Mouse (Mus musculus): Measurements from ENCODE around the gene Mis12. TPM values are rescaled to one million over a fixed set of nuclear protein-coding genes. Genes with fewer than 3 reads are reported as not detected.

Gene Mis12
- total and polyA plus RNA-seq, 3 experiments: 17.2 to 34.0 TPM; not detected in 1

DNA sequence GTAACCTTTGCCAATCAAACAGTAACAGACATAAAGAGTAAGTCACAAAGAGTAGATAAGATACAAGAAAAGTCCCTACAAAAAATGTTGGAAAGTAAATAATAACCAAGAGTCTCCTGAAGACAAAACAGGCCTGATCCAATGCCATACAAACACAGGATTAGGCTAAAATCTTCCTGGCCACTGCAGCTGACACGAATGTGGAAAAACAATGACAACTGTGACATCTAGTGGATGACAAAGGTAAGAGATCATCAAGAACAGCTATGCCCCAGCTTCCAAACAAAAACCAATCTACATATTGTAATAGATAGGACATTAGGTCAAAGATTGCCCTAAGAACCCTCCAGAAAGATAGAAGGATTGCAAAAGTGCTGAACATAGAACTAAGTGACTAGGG is 33.1 kb downstream of the Mis12 start:
- no peaks in the 10 kb centered on the region for H3K79me2 ChIP-seq (ENCODE audit: control insufficient read depth, insufficient read depth, low read length, poor library complexity)
- no peaks in the 10 kb centered on the region for H3K4me1 ChIP-seq (ENCODE audit: control insufficient read depth in 1 of 2, insufficient read depth in 2 of 2, low read length in 2 of 2)
- H3K36me3 ChIP-seq (ENCODE audit: control insufficient read depth in 1 of 2, insufficient read depth in 2 of 2, low read length in 2 of 2): no peaks in the 10 kb centered on the region
- peak; percentile 43 for TF ChIP-seq SMC3 (IDR thresholded peaks at IDR 0.05; ENCODE audit: low read depth, low read length)
- no peak for TF ChIP-seq RCOR1 (IDR thresholded peaks at IDR 0.05; ENCODE audit: low read depth, low read length)
- TF ChIP-seq ZMIZ1 (IDR thresholded peaks at IDR 0.05; ENCODE audit: low read depth, low read length): no peak
- no peak for TF ChIP-seq TBP (IDR thresholded peaks at IDR 0.05; ENCODE audit: low read depth, low read length)
- no peak for TF ChIP-seq POLR2A (IDR thresholded peaks at IDR 0.05; ENCODE audit: control insufficient read depth in 1 of 2, insufficient read depth in 1 of 2, low read depth in 1 of 2, low read length in 2 of 2, poor library complexity in 1 of 2)
- no peak for TF ChIP-seq NRF1 (IDR thresholded peaks at IDR 0.05; ENCODE audit: insufficient read depth, low read depth, low read length, poor library complexity, severe bottlenecking)
- TF ChIP-seq MYC (IDR thresholded peaks at IDR 0.05; ENCODE audit: low read depth, low read length): no peak
- TF ChIP-seq ZC3H11A (IDR thresholded peaks at IDR 0.05; ENCODE audit: low read depth, low read length): peak; percentile 18; the same call in 1 of the 2 replicates
- TF ChIP-seq CTCF (IDR thresholded peaks at IDR 0.05 in 2 of 3, conservative IDR thresholded peaks at IDR 0.05 in 1 of 3; ENCODE audit: control insufficient read depth in 1 of 3, insufficient read depth in 1 of 3, low read depth in 2 of 3, low read length in 3 of 3, poor library complexity in 1 of 3, severe bottlenecking in 1 of 3): peak in 1 of 3 experiments; percentile 56; a peak in 2 of 6 replicates
- no peak for TF ChIP-seq MAZ (IDR thresholded peaks at IDR 0.05; ENCODE audit: low read depth, low read length)
- peak; percentile 66 for TF ChIP-seq RAD21 (IDR thresholded peaks at IDR 0.05; ENCODE audit: low read depth, low read length)
- no peak overlapping the region for H3K9ac ChIP-seq (ENCODE audit: control insufficient read depth, low read depth, low read length, poor library complexity, severe bottlenecking)
- peaks cover 0 to 2% of the 10 kb centered on the region in 2 experiments; a peak in 2 of 4 replicates for H3K27me3 ChIP-seq (ENCODE audit: control insufficient read depth in 1 of 2, insufficient read depth in 2 of 2, low read length in 2 of 2)
- no peaks in the 10 kb centered on the region for H3K9me3 ChIP-seq (replicated peaks; ENCODE audit: insufficient read depth, low read length)
- DNase-seq (ENCODE audit: low read depth, low spot score): no peak
- H3K27ac ChIP-seq (ENCODE audit: control insufficient read depth, low read depth, low read length): no peak overlapping the region
- no peak overlapping the region for H3K4me3 ChIP-seq (ENCODE audit: control insufficient read depth in 1 of 2, insufficient read depth in 1 of 2, low read depth in 2 of 2, low read length in 2 of 2)

GRCm38 (mm10) chr11:71076342-71076741 is 56.9 kb downstream of the Mis12 start:
- Histone ChIP-seq H3K27me3 (ENCODE audit: control insufficient read depth in 1 of 2, insufficient read depth in 2 of 2, low read length in 2 of 2) (no peaks in the 10 kb centered on the region), H3K9ac (ENCODE audit: control insufficient read depth, low read depth, low read length, poor library complexity, severe bottlenecking) (no peak overlapping the region), H3K4me1 (ENCODE audit: control insufficient read depth in 1 of 2, insufficient read depth in 2 of 2, low read length in 2 of 2) (no peaks in the 10 kb centered on the region), H3K4me3 (ENCODE audit: control insufficient read depth in 1 of 2, insufficient read depth in 1 of 2, low read depth in 2 of 2, low read length in 2 of 2) (no peak overlapping the region), H3K36me3 (ENCODE audit: control insufficient read depth in 1 of 2, insufficient read depth in 2 of 2, low read length in 2 of 2) (no peaks in the 10 kb centered on the region), H3K79me2 (ENCODE audit: control insufficient read depth, insufficient read depth, low read length, poor library complexity) (no peaks in the 10 kb centered on the region), H3K27ac (ENCODE audit: control insufficient read depth, low read depth, low read length) (no peak overlapping the region), H3K9me3 (replicated peaks; ENCODE audit: insufficient read depth, low read length) (no peaks in the 10 kb centered on the region)
- TF ChIP-seq GABPA (IDR thresholded peaks at IDR 0.05; ENCODE audit: low read depth, low read length) (no peak), NELFE (IDR thresholded peaks at IDR 0.05; ENCODE audit: low read depth, low read length) (no peak), JUND (IDR thresholded peaks at IDR 0.05; ENCODE audit: low read depth, low read length) (no peak), NRF1 (IDR thresholded peaks at IDR 0.05; ENCODE audit: insufficient read depth, low read depth, low read length, poor library complexity, severe bottlenecking) (no peak), ZKSCAN1 (IDR thresholded peaks at IDR 0.05; ENCODE audit: low read depth, low read length) (no peak), TAL1 (IDR thresholded peaks at IDR 0.05; ENCODE audit: low read length) (no peak), BHLHE40 (IDR thresholded peaks at IDR 0.05; ENCODE audit: borderline replicate concordance, low read depth, low read length) (no peak), USF1 (IDR thresholded peaks at IDR 0.05; ENCODE audit: low read depth, low read length) (no peak), ELF1 (IDR thresholded peaks at IDR 0.05; ENCODE audit: low read depth, low read length) (no peak), USF2 (IDR thresholded peaks at IDR 0.05; ENCODE audit: borderline replicate concordance in 1 of 2, insufficient read depth in 1 of 2, low read depth in 1 of 2, low read length in 2 of 2) (no peak), RAD21 (IDR thresholded peaks at IDR 0.05; ENCODE audit: low read depth, low read length) (no peak)
- DNase-seq (ENCODE audit: low read depth, low spot score): no peak

Other genes starting within 250 kb of the Mis12 start
- gene Scimp, start 207.0 kb upstream of the Mis12 start, total RNA-seq (2012; rRNA removed): not detected in 2 replicates
- gene Scimp, start 207.0 kb upstream of the Mis12 start, polyA plus RNA-seq (2012; ENCODE audit: insufficient read depth in 1 of 2, insufficient read length in 2 of 2, low read depth in 1 of 2, low replicate concordance in 2 of 2, missing spikeins in 1 of 2): not detected
- gene Rabep1, start 174.8 kb upstream of the Mis12 start, total RNA-seq (2012; rRNA removed): 34.3 and 35.6 TPM in 2 replicates
- gene Rabep1, start 174.8 kb upstream of the Mis12 start, polyA plus RNA-seq (2012; ENCODE audit: insufficient read depth in 1 of 2, insufficient read length in 2 of 2, low read depth in 1 of 2, low replicate concordance in 2 of 2, missing spikeins in 1 of 2): 10 to 100 TPM; 24.2 to 72.2 TPM
- gene Nup88, start 49.6 kb upstream of the Mis12 start, total RNA-seq (2012; rRNA removed): 49.8 and 56.3 TPM in 2 replicates
- 10 to 100 TPM in 1 of 2 experiments, not detected in 1; 72.5 TPM for gene Nup88, start 49.6 kb upstream of the Mis12 start, polyA plus RNA-seq (2012; ENCODE audit: insufficient read depth in 1 of 2, insufficient read length in 2 of 2, low read depth in 1 of 2, low replicate concordance in 2 of 2, missing spikeins in 1 of 2)
- gene Rpain, start 49.4 kb upstream of the Mis12 start, total RNA-seq (2012; rRNA removed): 55.8 and 60.8 TPM in 2 replicates
- 10 to 100 TPM in 1 of 2 experiments, not detected in 1; 93.5 TPM for gene Rpain, start 49.4 kb upstream of the Mis12 start, polyA plus RNA-seq (2012; ENCODE audit: insufficient read depth in 1 of 2, insufficient read length in 2 of 2, low read depth in 1 of 2, low replicate concordance in 2 of 2, missing spikeins in 1 of 2)
- gene C1qbp, start 36.6 kb upstream of the Mis12 start, total RNA-seq (2012; rRNA removed): 164 and 188 TPM in 2 replicates
- gene C1qbp, start 36.6 kb upstream of the Mis12 start, polyA plus RNA-seq (2012; ENCODE audit: insufficient read depth in 1 of 2, insufficient read length in 2 of 2, low read depth in 1 of 2, low replicate concordance in 2 of 2, missing spikeins in 1 of 2): 100 to 1,000 TPM in 1 of 2 experiments, not detected in 1; 614 TPM
- 40.2 and 49.8 TPM in 2 replicates for gene Dhx33, start 15.2 kb upstream of the Mis12 start, total RNA-seq (2012; rRNA removed)
- gene Dhx33, start 15.2 kb upstream of the Mis12 start, polyA plus RNA-seq (2012; ENCODE audit: insufficient read depth in 1 of 2, insufficient read length in 2 of 2, low read depth in 1 of 2, low replicate concordance in 2 of 2, missing spikeins in 1 of 2): 10 to 100 TPM in 1 of 2 experiments, not detected in 1; 42.6 TPM
- 27.0 and 32.8 TPM in 2 replicates for gene Derl2, start 230 bp downstream of the Mis12 start, total RNA-seq (2012; rRNA removed)
- gene Derl2, start 230 bp downstream of the Mis12 start, polyA plus RNA-seq (2012; ENCODE audit: insufficient read depth in 1 of 2, insufficient read length in 2 of 2, low read depth in 1 of 2, low replicate concordance in 2 of 2, missing spikeins in 1 of 2): 10 to 100 TPM in 1 of 2 experiments, not detected in 1; 32.8 TPM
- gene 6330403K07Rik, start 13.9 kb downstream of the Mis12 start, total RNA-seq (2012; rRNA removed): 0.10 and 0.15 TPM in 2 replicates
- under 1 TPM in 1 of 2 experiments, not detected in 1; 0.82 TPM for gene 6330403K07Rik, start 13.9 kb downstream of the Mis12 start, polyA plus RNA-seq (2012; ENCODE audit: insufficient read depth in 1 of 2, insufficient read length in 2 of 2, low read depth in 1 of 2, low replicate concordance in 2 of 2, missing spikeins in 1 of 2)
- gene Nlrp1a, start 125.1 kb downstream of the Mis12 start, total RNA-seq (2012; rRNA removed): not detected in 2 replicates
- gene Nlrp1a, start 125.1 kb downstream of the Mis12 start, polyA plus RNA-seq (2012; ENCODE audit: insufficient read depth in 1 of 2, insufficient read length in 2 of 2, low read depth in 1 of 2, low replicate concordance in 2 of 2, missing spikeins in 1 of 2): not detected
- gene Nlrp1b, start 211.1 kb downstream of the Mis12 start, total RNA-seq (2012; rRNA removed): not detected in 2 replicates
- not detected for gene Nlrp1b, start 211.1 kb downstream of the Mis12 start, polyA plus RNA-seq (2012; ENCODE audit: insufficient read depth in 1 of 2, insufficient read length in 2 of 2, low read depth in 1 of 2, low replicate concordance in 2 of 2, missing spikeins in 1 of 2)

Data from MEL (cell line).